Mouse (Mus musculus) ES-Bruce4 (cell line): ENCODE results near the gene Ubb. TPM values are rescaled to one million over a fixed set of nuclear protein-coding genes. Genes with fewer than 3 reads are reported as not detected.
"Not testable (repeated sequence)": the region's sequence is repeated elsewhere in the genome, so short reads cannot be mapped to it uniquely, and the experiment has no call there.

Experiments used
- H3K27ac ChIP-seq: 2 replicates; pipeline ENCODE4 v1.5.1; 2012; ENCODE audit warnings: low read length, inconsistent platforms; ENCODE audit not compliant: insufficient read depth
- H3K27me3 ChIP-seq: 2 replicates; pipeline ENCODE4 v1.6.1; 2012; ENCODE audit warnings: mild to moderate bottlenecking, low read length, inconsistent platforms; ENCODE audit not compliant: control insufficient read depth, poor library complexity, insufficient read depth, severe bottlenecking
- H3K36me3 ChIP-seq: 2 replicates; pipeline ENCODE4 v1.6.1; 2012; ENCODE audit warnings: inconsistent platforms, mild to moderate bottlenecking, low read length, moderate library complexity; ENCODE audit not compliant: control insufficient read depth, poor library complexity, insufficient read depth, severe bottlenecking
- H3K4me1 ChIP-seq: one replicate; pipeline ENCODE4 v1.8.1; 2011; ENCODE audit warnings: low read length; ENCODE audit not compliant: control insufficient read depth, insufficient read depth
- H3K4me3 ChIP-seq: 2 replicates; pipeline ENCODE4 v1.5.1; 2011; ENCODE audit warnings: low read depth, mild to moderate bottlenecking, low read length
- H3K9ac ChIP-seq: 2 replicates; pipeline ENCODE4 v1.6.1; 2012; ENCODE audit warnings: low read depth, mild to moderate bottlenecking, inconsistent platforms; ENCODE audit not compliant: poor library complexity, severe bottlenecking
- H3K9me3 ChIP-seq: replicated peaks from 2 replicates; pipeline ENCODE4 v1.6.1; 2012; ENCODE audit warnings: mild to moderate bottlenecking, low read length, inconsistent platforms; ENCODE audit not compliant: control insufficient read depth, poor library complexity, insufficient read depth, severe bottlenecking
- CTCF ChIP-seq: IDR thresholded peaks from one replicate; pipeline ENCODE4 v1.8.1; 2011; ENCODE audit warnings: low read depth, low read length
- EP300 ChIP-seq: IDR thresholded peaks from 2 replicates; pipeline ENCODE4 v1.6.1; 2011; ENCODE audit warnings: low read depth, low read length; ENCODE audit not compliant: insufficient read depth
- POLR2A ChIP-seq: IDR thresholded peaks from one replicate; pipeline ENCODE4 v1.8.1; 2011; ENCODE audit warnings: low read length; ENCODE audit not compliant: insufficient read depth
- polyA plus RNA-seq: library from polyadenylated mRNA; stranded (reverse); fragments of >200 nt; gene quantifications from 2 replicates; pipeline ENCODE4 v1.2.4, GENCODE M21; 2011; ENCODE audit warnings: low read depth; ENCODE audit not compliant: missing spikeins, insufficient read depth, insufficient read length

Ubb gene
- 626 and 640 TPM in 2 replicates for polyA plus RNA-seq

- peak; percentile 58 for TF ChIP-seq POLR2A
- TF ChIP-seq CTCF = no peak
- 0 out of 2 replicates have a peak, but pooled peaks have one; percentile 71 for TF ChIP-seq EP300
- Histone ChIP-seq H3K4me1 (no peaks in the 10 kb centered on the region), H3K9me3 (no peaks in the 10 kb centered on the region), H3K36me3 (peaks cover 18% of the 10 kb centered on the region), H3K4me3 (peak within 1 kb of the TSS; percentile 97), H3K27ac (peak within 1 kb of the TSS; percentile 94), H3K9ac (peak within 1 kb of the TSS; percentile 97), H3K27me3 (no peaks in the 10 kb centered on the region)
Measured at GRCm38 (mm10) chr11:62550727-62551225, at the start of gene Ubb. Ubb (plus strand) TSS chr11:62551171.

DNA sequence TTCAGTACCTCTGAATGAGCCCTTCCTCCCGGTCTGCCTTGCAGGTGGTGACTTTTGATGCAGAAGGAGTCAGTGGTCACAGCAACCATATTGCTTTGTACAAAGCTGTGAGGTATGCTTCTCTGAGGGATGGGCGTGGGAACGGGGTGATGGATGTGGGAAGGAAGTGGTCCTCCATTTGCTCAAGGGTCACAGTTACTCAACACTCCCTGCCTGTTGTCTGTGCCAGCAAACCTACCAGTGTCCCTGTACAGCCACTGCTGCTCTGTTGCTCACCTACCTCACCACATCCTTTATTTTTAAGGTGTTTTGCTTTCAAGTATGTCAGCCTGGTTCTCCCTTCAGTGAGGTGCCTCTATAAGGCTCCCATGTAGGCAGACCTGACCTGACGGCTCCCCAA lies 43.3 kb upstream of the Ubb start:
- Histone ChIP-seq H3K4me3 (no peak overlapping the region), H3K36me3 (peaks cover 22% of the 10 kb centered on the region), H3K9ac (no peak overlapping the region), H3K27ac (peak overlapping the region; percentile 62), H3K4me1 (peaks cover 7% of the 10 kb centered on the region), H3K27me3 (no peaks in the 10 kb centered on the region), H3K9me3 (peaks cover 44% of the 10 kb centered on the region)
- no peak for TF ChIP-seq EP300
- no peak for TF ChIP-seq POLR2A
- TF ChIP-seq CTCF = no peak

DNA sequence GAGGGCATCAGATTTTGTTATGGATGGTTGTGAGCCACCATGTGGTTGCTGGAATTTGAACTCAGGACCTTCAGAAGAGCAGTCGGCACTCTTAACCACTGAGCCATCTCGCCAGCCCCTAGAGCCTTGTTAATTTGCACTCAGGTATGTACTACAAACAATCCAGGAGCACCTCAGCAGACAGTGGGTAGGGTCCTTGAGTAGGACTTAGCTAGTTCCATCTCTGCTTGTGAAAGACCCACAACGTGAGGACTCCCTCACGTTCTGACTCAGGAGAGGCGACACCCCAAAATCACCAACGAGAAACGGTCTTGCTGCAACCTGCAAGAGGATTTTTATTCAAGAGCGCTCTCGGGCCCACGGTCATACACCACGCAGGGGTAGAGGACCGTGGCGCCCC lies 42.6 kb upstream of the Ubb start:
- peaks cover 44% of the 10 kb centered on the region for H3K9me3 ChIP-seq
- H3K27me3 ChIP-seq, H3K9ac ChIP-seq, H3K4me3 ChIP-seq, H3K4me1 ChIP-seq: not testable (repeated sequence)
- H3K36me3 ChIP-seq = peaks cover 22% of the 10 kb centered on the region
- peak overlapping the region; percentile 84 for H3K27ac ChIP-seq

DNA sequence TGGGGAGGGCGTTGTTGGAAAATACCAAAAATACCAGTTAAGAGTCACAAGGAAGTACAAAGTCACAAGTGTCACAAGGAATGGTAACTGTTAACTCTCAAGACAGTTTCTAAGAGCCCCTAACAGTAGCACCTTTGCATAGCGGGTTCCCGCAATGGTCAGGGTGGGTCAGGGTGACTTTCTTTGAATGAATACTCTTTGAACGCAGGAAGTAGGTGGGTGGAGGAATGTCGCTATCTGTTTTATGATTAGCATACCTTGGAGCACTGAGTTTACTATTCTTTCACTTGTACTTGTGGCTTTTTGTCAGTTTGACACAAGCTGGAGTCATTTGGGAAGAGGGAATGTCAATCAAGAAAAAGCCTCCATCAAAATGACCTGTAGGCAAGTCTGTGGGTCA lies 42.2 kb upstream of the Ubb start:
- Histone ChIP-seq H3K9me3 (peaks cover 44% of the 10 kb centered on the region), H3K36me3 (peaks cover 22% of the 10 kb centered on the region), H3K27ac (peak overlapping the region; percentile 100)
- not testable (repeated sequence) for H3K4me1 ChIP-seq, H3K9ac ChIP-seq, H3K4me3 ChIP-seq, H3K27me3 ChIP-seq
- TF ChIP-seq EP300 = 0 out of 2 replicates have a peak, but pooled peaks have one; percentile 5

- H3K9me3 ChIP-seq = peaks cover 43% of the 10 kb centered on the region
- TF ChIP-seq CTCF (no peak), EP300 (peak; percentile 62)
- no peaks in the 10 kb centered on the region for H3K27me3 ChIP-seq
- H3K4me3 ChIP-seq = no peak overlapping the region
- H3K36me3 ChIP-seq = peaks cover 17% of the 10 kb centered on the region; the same call in 1 of the 2 replicates
- peak overlapping the region; percentile 100 for H3K27ac ChIP-seq
- H3K9ac ChIP-seq = peak overlapping the region; percentile 13; the same call in 1 of the 2 replicates
- H3K4me1 ChIP-seq = peaks cover 5% of the 10 kb centered on the region
Measured at GRCm38 (mm10) chr11:62509571-62509970, 41.4 kb upstream of the Ubb start.

DNA sequence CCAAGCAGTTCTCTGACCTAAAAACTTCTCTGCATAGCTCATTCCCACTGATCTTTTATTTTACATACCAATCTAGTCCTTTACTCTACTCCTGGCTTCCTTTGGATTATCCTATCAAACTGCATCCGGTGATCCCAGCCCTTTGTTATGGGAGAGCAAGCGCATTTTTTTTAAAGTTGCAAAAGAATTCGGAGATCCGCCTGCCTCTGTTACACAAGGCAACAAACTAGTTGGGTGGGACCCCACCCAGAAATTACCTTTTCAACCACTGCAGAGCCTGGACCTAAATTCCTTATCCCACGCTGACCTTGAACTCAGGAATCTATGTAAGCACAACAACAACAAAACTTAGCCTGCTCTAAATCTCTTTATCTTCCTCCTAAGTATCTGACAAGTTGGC lies 40.0 kb upstream of the Ubb start:
- TF ChIP-seq EP300 = peak; percentile 74; the same call in 1 of the 2 replicates
- no peak for TF ChIP-seq POLR2A
- TF ChIP-seq CTCF = no peak
- peak overlapping the region; percentile 100 for H3K27ac ChIP-seq
- H3K36me3 ChIP-seq = peaks cover 10% of the 10 kb centered on the region; the same call in 1 of the 2 replicates
- no peaks in the 10 kb centered on the region for H3K27me3 ChIP-seq
- H3K4me1 ChIP-seq = peaks cover 5% of the 10 kb centered on the region
- peak overlapping the region; percentile 37 for H3K9ac ChIP-seq
- peaks cover 31% of the 10 kb centered on the region for H3K9me3 ChIP-seq
- no peak overlapping the region for H3K4me3 ChIP-seq
